ENCODE assay signal across 28 mouse cellular contexts in genomic region chr10:80989446-80989845, GRCm38 (mm10). TPM values are rescaled to one million over a fixed set of nuclear protein-coding genes. Genes with fewer than 3 reads are reported as not detected.
A peak's percentile ranks its signal among the peaks of the same experiment; 100 is the strongest.
DNase-seq lines count a peak whose midpoint lies in the region; ATAC-seq and TF ChIP-seq lines count a peak whose summit lies in the region.
"Had no signal": no experiment of that assay in that cellular context is flagged by ENCODE, and none has a peak within 500 bp of the region (broad histone marks: within the 10 kb centered on the region; RNA-seq: fewer than 3 reads in every experiment).

No protein-coding gene starts in this region.

- no peak for TF ChIP-seq CTCF in spleen, adult 2 months (IDR thresholded peaks at IDR 0.05; ENCODE audit: extremely low read depth, insufficient read depth, insufficient read length, insufficient replicate concordance)
- TF ChIP-seq CTCF in small intestine, adult 2 months (IDR thresholded peaks at IDR 0.05; ENCODE audit: extremely low read depth, insufficient read length, insufficient replicate concordance, low read depth, low read length): no peak
- no peak for TF ChIP-seq CTCF in midbrain, postnatal 0 days (IDR thresholded peaks at IDR 0.05)
- no peak for TF ChIP-seq CTCF in intestine, postnatal 0 days (IDR thresholded peaks at IDR 0.05; ENCODE audit: low read depth)

- no peaks in the 10 kb centered on the region for H3K9me3 ChIP-seq in midbrain, postnatal 0 days (ENCODE audit: low read length)
- H3K9me3 ChIP-seq in intestine, postnatal 0 days (ENCODE audit: control insufficient read depth): no peaks in the 10 kb centered on the region
- H3K9me3 ChIP-seq: forebrain, embryonic 10.5 days; heart, embryonic 12.5 days; hindbrain, embryonic 12.5 days; midbrain, embryonic 15.5 days had no signal

- no peaks in the 10 kb centered on the region for H3K27me3 ChIP-seq in spleen, adult 2 months (ENCODE audit: control insufficient read depth, insufficient read depth, low read length)
- H3K27me3 ChIP-seq in small intestine, adult 2 months (ENCODE audit: control insufficient read depth, insufficient read depth, low read length): no peaks in the 10 kb centered on the region
- H3K27me3 ChIP-seq in midbrain, postnatal 0 days (ENCODE audit: insufficient read depth, low read length): peaks cover 19% of the 10 kb centered on the region
- H3K27me3 ChIP-seq in intestine, postnatal 0 days (replicated peaks; ENCODE audit: control insufficient read depth, insufficient read depth, low read length): 0 out of 2 replicates have a peak, but pooled peaks cover 2% of the 10 kb centered on the region

- TF ChIP-seq POLR2A in spleen, adult 2 months (IDR thresholded peaks at IDR 0.05; ENCODE audit: low read depth, low read length): no peak
- no peak for TF ChIP-seq POLR2A in small intestine, adult 2 months (IDR thresholded peaks at IDR 0.05; ENCODE audit: low read depth, low read length)

- peaks cover 30% of the 10 kb centered on the region; the same call in 1 of the 2 replicates for H3K4me1 ChIP-seq in spleen, adult 2 months (ENCODE audit: control insufficient read depth, insufficient read depth, insufficient read length)
- peaks cover 16% of the 10 kb centered on the region for H3K4me1 ChIP-seq in small intestine, adult 2 months (ENCODE audit: control insufficient read depth, insufficient read depth, insufficient read length, low read length)
- H3K4me1 ChIP-seq in midbrain, postnatal 0 days (ENCODE audit: insufficient read depth, low read length): peaks cover 6% of the 10 kb centered on the region; the same call in 1 of the 2 replicates
- peaks cover 2% of the 10 kb centered on the region; the same call in 1 of the 2 replicates for H3K4me1 ChIP-seq in intestine, postnatal 0 days (replicated peaks; ENCODE audit: control insufficient read depth, insufficient read depth, low read length)

- no peak overlapping the region for H3K4me3 ChIP-seq in spleen, adult 2 months (ENCODE audit: extremely low read depth, insufficient read depth, insufficient read length)
- H3K4me3 ChIP-seq in small intestine, adult 2 months (ENCODE audit: low read depth, low read length): no peak overlapping the region
- H3K4me3 ChIP-seq in midbrain, postnatal 0 days (ENCODE audit: low read depth, low read length): no peak overlapping the region
- no peak overlapping the region for H3K4me3 ChIP-seq in intestine, postnatal 0 days (ENCODE audit: low read depth, low read length)
- H3K4me3 ChIP-seq: forebrain, embryonic 10.5 days; gastrocnemius, adult 2 months; heart, embryonic 12.5 days; hindbrain, embryonic 12.5 days; midbrain, embryonic 15.5 days had no signal

- H3K36me3 ChIP-seq in spleen, adult 2 months (ENCODE audit: control insufficient read depth, insufficient read depth, low read length): no peaks in the 10 kb centered on the region
- no peaks in the 10 kb centered on the region for H3K36me3 ChIP-seq in small intestine, adult 2 months (ENCODE audit: control insufficient read depth, insufficient read depth, low read length)
- no peaks in the 10 kb centered on the region for H3K36me3 ChIP-seq in midbrain, postnatal 0 days (ENCODE audit: insufficient read depth, low read length)
- H3K36me3 ChIP-seq in intestine, postnatal 0 days (ENCODE audit: control insufficient read depth, insufficient read depth): no peaks in the 10 kb centered on the region
- H3K36me3 ChIP-seq: forebrain, embryonic 10.5 days; heart, embryonic 12.5 days; hindbrain, embryonic 12.5 days; midbrain, embryonic 15.5 days had no signal

- peak in 1 of 2 experiments; percentile 69 for DNase-seq in spleen, adult 2 months (ENCODE audit: low read depth in 1 of 2, low spot score in 2 of 2)
- no peak for DNase-seq in spleen, postnatal 4 days (ENCODE audit: low spot score in 2 of 2)
- peak; percentile 77 for DNase-seq in CD4-positive, CD25-positive, alpha-beta regulatory T cell, adult 2 months (ENCODE audit: low read depth, low spot score)
- DNase-seq in midbrain, postnatal 0 days (ENCODE audit: low spot score): no peak
- DNase-seq in kidney, postnatal 4 days: no peak
- DNase-seq: adrenal gland, postnatal 36 days; cerebellum, adult 2 months; cerebellum, postnatal 36 days; forebrain, postnatal 0 days; gastrocnemius, adult 2 months; heart, postnatal 14 days; left cerebral cortex, postnatal 4 days; liver; liver, postnatal 0 days; lung, postnatal 14 days; retina, postnatal 1 day; right cerebral cortex, postnatal 4 days had no signal

- H3K9ac ChIP-seq in midbrain, postnatal 0 days (replicated peaks; ENCODE audit: low read length, poor library complexity, severe bottlenecking): no peak overlapping the region
- no peak overlapping the region for H3K9ac ChIP-seq in intestine, postnatal 0 days (ENCODE audit: low read depth, low read length)
- H3K9ac ChIP-seq: forebrain, postnatal 0 days; heart, embryonic 12.5 days; hindbrain, embryonic 12.5 days; liver, postnatal 0 days; midbrain, embryonic 15.5 days had no signal

- WGBS in spleen, adult 2 months: 18% methylated on average over 6 of the region's 6 CpGs
- WGBS in small intestine, adult 2 months: 45% methylated on average over 6 of the region's 6 CpGs
- 70% methylated on average over 6 of the region's 6 CpGs for whole genome bisulfite sequencing in midbrain, postnatal 0 days
- 66% methylated on average over 6 of the region's 6 CpGs for WGBS in intestine, postnatal 0 days

- peak overlapping the region; percentile 74 for H3K27ac ChIP-seq in spleen, adult 2 months (ENCODE audit: insufficient read depth, low read length)
- peak overlapping the region; percentile 27; the same call in 1 of the 2 replicates for H3K27ac ChIP-seq in small intestine, adult 2 months (ENCODE audit: insufficient read depth, low read depth, low read length)
- no peak overlapping the region for H3K27ac ChIP-seq in midbrain, postnatal 0 days (ENCODE audit: low read depth, low read length)
- H3K27ac ChIP-seq in intestine, postnatal 0 days (ENCODE audit: low read depth, low read length): no peak overlapping the region
- H3K27ac ChIP-seq: forebrain, embryonic 10.5 days; gastrocnemius, adult 2 months; hindbrain, embryonic 12.5 days; midbrain, embryonic 15.5 days; stomach, postnatal 0 days had no signal

- ATAC-seq in granulocyte monocyte progenitor cell, adult 5-6 weeks (replicated peaks; ENCODE audit: poor library complexity, severe bottlenecking): peak; percentile 60
- ATAC-seq in midbrain, postnatal 0 days (ENCODE audit: low FRiP score): no peak
- ATAC-seq in intestine, postnatal 0 days: no peak
- ATAC-seq: forebrain, postnatal 0 days; liver, postnatal 0 days; midbrain, embryonic 15.5 days had no signal

- H3K4me2 ChIP-seq in midbrain, postnatal 0 days (ENCODE audit: low read depth, low read length, poor library complexity, severe bottlenecking): no peak overlapping the region
- H3K4me2 ChIP-seq in intestine, postnatal 0 days (replicated peaks; ENCODE audit: low read depth): no peak overlapping the region
- H3K4me2 ChIP-seq: heart, embryonic 12.5 days; hindbrain, embryonic 12.5 days; midbrain, embryonic 15.5 days had no signal

RNA-seq across cellular contexts. Expression of gene Gng7, which starts 25.3 kb away (rescaled TPM):
- 0.75 and 0.91 TPM in 2 replicates for polyA plus RNA-seq in spleen, adult 2 months (2012; rRNA removed)
- 0.30 and 1.5 TPM in 2 replicates for total RNA-seq in granulocyte monocyte progenitor cell, adult 5-6 weeks (2014; fragmentation: Nextera tagmentation)
- total RNA-seq in granulocyte monocyte progenitor cell, adult 5-6 weeks (2017): 0.09 and 0.46 TPM in 2 replicates
- polyA plus RNA-seq in small intestine, adult 2 months (2012; rRNA removed): 0.44 and 0.74 TPM in 2 replicates
- 27.6 and 40.7 TPM in 2 replicates for total RNA-seq in midbrain, postnatal 0 days (2014; rRNA removed)
- polyA plus RNA-seq in midbrain, postnatal 0 days (2015; fragmentation: Nextera tagmentation; extraction: Ambion mirVana): 29.5 and 29.9 TPM in 2 replicates
- polyA plus RNA-seq in intestine, postnatal 0 days (2015; fragmentation: Nextera tagmentation; extraction: Ambion mirVana): 0.81 and 1.2 TPM in 2 replicates

RNA-seq across cellular contexts. Expression of gene Diras1, which starts 36.0 kb away (rescaled TPM):
- 0.04 TPM in 1 of 2 replicates, not detected in the other for polyA plus RNA-seq in spleen, adult 2 months (2012; rRNA removed)
- not detected in 2 replicates for total RNA-seq in granulocyte monocyte progenitor cell, adult 5-6 weeks (2014; fragmentation: Nextera tagmentation)
- not detected in 2 replicates for total RNA-seq in granulocyte monocyte progenitor cell, adult 5-6 weeks (2017)
- polyA plus RNA-seq in small intestine, adult 2 months (2012; rRNA removed): 0.32 and 0.38 TPM in 2 replicates
- 104 and 119 TPM in 2 replicates for total RNA-seq in midbrain, postnatal 0 days (2014; rRNA removed)
- polyA plus RNA-seq in midbrain, postnatal 0 days (2015; fragmentation: Nextera tagmentation; extraction: Ambion mirVana): 95.2 and 98.3 TPM in 2 replicates
- 0.43 and 0.91 TPM in 2 replicates for polyA plus RNA-seq in intestine, postnatal 0 days (2015; fragmentation: Nextera tagmentation; extraction: Ambion mirVana)
- total RNA-seq: megakaryocyte-erythroid progenitor cell, adult 5-6 weeks; MEL had no signal
- polyA plus RNA-seq: gonadal fat pad, adult 2 months; heart, embryonic 12.5 days; liver, postnatal 0 days had no signal

RNA-seq across cellular contexts. Expression of gene Slc39a3, which starts 47.8 kb away (rescaled TPM):
- 22.3 and 26.0 TPM in 2 replicates for polyA plus RNA-seq in spleen, adult 2 months (2012; rRNA removed)
- 3.1 and 5.9 TPM in 2 replicates for total RNA-seq in granulocyte monocyte progenitor cell, adult 5-6 weeks (2014; fragmentation: Nextera tagmentation)
- total RNA-seq in granulocyte monocyte progenitor cell, adult 5-6 weeks (2017): 4.3 and 5.3 TPM in 2 replicates
- polyA plus RNA-seq in small intestine, adult 2 months (2012; rRNA removed): 19.3 and 31.6 TPM in 2 replicates
- total RNA-seq in midbrain, postnatal 0 days (2014; rRNA removed): 115 and 122 TPM in 2 replicates
- polyA plus RNA-seq in midbrain, postnatal 0 days (2015; fragmentation: Nextera tagmentation; extraction: Ambion mirVana): 50.2 and 54.7 TPM in 2 replicates
- polyA plus RNA-seq in intestine, postnatal 0 days (2015; fragmentation: Nextera tagmentation; extraction: Ambion mirVana): 10.5 and 11.1 TPM in 2 replicates

RNA-seq across cellular contexts. Expression of gene Gadd45b, which starts 59.6 kb away (rescaled TPM):
- 35.7 and 46.8 TPM in 2 replicates for polyA plus RNA-seq in spleen, adult 2 months (2012; rRNA removed)
- 20.1 and 21.5 TPM in 2 replicates for total RNA-seq in granulocyte monocyte progenitor cell, adult 5-6 weeks (2014; fragmentation: Nextera tagmentation)
- total RNA-seq in granulocyte monocyte progenitor cell, adult 5-6 weeks (2017): 25.6 and 27.6 TPM in 2 replicates
- 16.2 and 29.7 TPM in 2 replicates for polyA plus RNA-seq in small intestine, adult 2 months (2012; rRNA removed)
- 3.5 and 7.3 TPM in 2 replicates for total RNA-seq in midbrain, postnatal 0 days (2014; rRNA removed)
- 5.0 and 6.4 TPM in 2 replicates for polyA plus RNA-seq in midbrain, postnatal 0 days (2015; fragmentation: Nextera tagmentation; extraction: Ambion mirVana)
- 19.9 and 20.1 TPM in 2 replicates for polyA plus RNA-seq in intestine, postnatal 0 days (2015; fragmentation: Nextera tagmentation; extraction: Ambion mirVana)

Comparison
In these comparisons a context has a peak if more than half of its experiments do, and no peak if none do; other contexts are left out.
1. H3K27ac ChIP-seq: peak in spleen, adult 2 months (single experiment) and small intestine, adult 2 months (single experiment); none in midbrain, postnatal 0 days (single experiment) and intestine, postnatal 0 days (single experiment).
2. RNA of gene Gng7, which starts 25.3 kb away (polyA plus RNA-seq): 29.5 to 29.9 TPM in midbrain, postnatal 0 days; 0.81 to 1.2 TPM in intestine, postnatal 0 days, 0.75 to 0.91 TPM in spleen, adult 2 months and 0.44 to 0.74 TPM in small intestine, adult 2 months; every median in the first group is over 10 times any median in the second.
3. RNA of gene Diras1, which starts 36.0 kb away (polyA plus RNA-seq): 95.2 to 98.3 TPM in midbrain, postnatal 0 days; 0.43 to 0.91 TPM in intestine, postnatal 0 days, 0.32 to 0.38 TPM in small intestine, adult 2 months and 0.04 TPM in spleen, adult 2 months; every median in the first group is over 10 times any median in the second.